Mouse (Mus musculus) spleen, adult 10 weeks (tissue): ENCODE data around the gene Npc1l1. TPM values are rescaled to one million over a fixed set of nuclear protein-coding genes. Genes with fewer than 3 reads are reported as not detected.

Experiments
- polyA plus RNA-seq: library from polyadenylated mRNA; stranded (reverse); fragments of 350-450 nt; fragmentation: Illumina TruSeq; extraction: RNeasy Lipid Tissue Mini Kit (QIAGEN cat#74804); gene quantifications from one replicate; pipeline ENCODE4 v1.2.3, GENCODE M21; 2015; ENCODE audit warnings: low replicate concordance; ENCODE audit not compliant: insufficient read depth

Gene Npc1l1
- polyA plus RNA-seq, result 0.08 TPM

GRCm38 (mm10) chr11:6230012-6230411 is at the start of gene Npc1l1:
Gene Npc1l1, minus strand, starts transcription at chr11:6230143.

GRCm38 (mm10) chr11:6274387-6275093 is 44.6 kb upstream of the Npc1l1 start, which contains the start of gene Tmed4:
Gene Tmed4, minus strand, starts transcription at chr11:6274870.

DNA sequence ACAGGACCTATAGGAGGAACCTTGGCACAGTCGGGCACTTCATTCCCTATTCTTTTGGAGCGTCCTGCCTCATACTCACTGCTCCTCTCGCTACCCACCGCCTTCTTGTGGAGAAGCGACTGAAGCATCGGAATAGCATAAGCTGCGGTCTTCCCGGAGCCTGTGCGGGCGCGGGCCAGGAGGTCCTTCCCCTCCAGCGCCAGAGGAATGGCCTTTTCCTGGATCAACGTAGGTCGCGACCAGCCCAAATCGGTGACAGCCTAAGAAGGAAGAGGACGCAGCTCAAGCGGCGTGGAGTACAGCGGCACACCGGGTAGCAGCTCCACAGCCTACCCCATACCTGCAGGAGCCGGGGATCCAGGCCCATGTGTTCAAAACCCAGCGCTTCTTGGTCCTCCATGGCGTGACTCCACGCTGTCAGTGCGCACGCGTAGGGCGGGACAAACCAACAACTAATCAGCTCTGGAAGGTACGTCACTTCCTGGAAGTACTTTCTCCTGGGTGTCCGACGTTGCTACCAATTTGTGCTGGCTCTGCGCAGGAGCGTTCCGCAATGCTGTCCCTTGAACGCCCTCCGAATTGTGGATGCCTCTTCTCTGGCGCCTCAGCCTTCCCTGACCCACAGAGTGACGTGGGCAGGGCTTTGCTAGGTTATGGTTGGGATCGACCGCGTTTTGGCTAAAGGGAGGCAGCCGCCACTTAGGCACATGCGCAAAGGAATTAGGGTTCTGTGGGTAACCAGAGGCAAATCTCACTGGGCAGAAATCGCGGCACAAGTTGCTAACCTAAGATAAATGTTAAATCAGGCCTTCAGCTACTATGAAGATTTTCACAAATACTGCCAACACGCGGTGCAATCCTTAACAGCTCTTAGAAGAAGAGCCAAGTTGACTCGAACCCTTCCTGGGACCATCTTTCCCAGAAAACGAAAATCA is 37.6 kb upstream of the Npc1l1 start, which contains the start of gene Ddx56:
Ddx56 (minus strand) TSS at position 453 of the 935 bp plus-strand sequence.

GRCm38 (mm10) chr11:6200087-6200569 is 29.8 kb downstream of the Npc1l1 start, which contains the start of gene Nudcd3:
Gene Nudcd3, minus strand, starts transcription at chr11:6200415.

DNA sequence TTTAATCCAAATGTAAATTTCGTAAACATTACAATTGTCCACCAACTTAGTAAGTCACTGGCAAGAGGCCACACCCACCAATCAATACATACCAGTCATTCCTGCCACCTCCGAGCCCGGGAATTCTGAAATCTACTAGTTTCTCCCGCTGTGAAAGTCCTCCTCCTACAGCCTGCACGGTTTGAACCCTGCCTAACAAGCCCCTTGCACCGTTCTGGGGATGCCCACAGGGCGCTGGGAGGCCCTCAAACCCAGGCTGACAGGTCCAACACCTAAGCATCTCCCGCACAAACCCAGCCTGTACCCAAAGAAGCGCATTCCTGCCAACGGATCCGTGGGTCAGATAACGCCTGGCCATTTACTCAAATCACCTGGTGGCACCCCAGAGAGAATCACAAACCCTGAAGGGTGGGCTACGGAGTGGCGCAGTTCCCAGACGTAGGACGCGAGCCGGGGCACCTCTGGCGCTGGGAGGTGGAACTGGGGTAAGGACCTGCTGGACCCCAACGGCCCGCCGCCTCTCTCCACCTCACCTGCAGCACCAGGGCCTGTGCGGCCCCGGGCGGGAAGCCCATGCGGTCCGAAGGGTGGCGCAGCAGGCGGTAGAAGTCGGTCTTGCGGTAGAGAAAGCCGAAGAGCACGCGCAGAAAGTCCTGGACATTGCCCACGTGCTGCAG is 30.4 kb downstream of the Npc1l1 start, which contains the start of gene A730071L15Rik:
A730071L15Rik (plus strand) TSS at position 620 of the 677 bp plus-strand sequence.

Other genes starting within 250 kb of the Npc1l1 start
- gene Camk2b, start 163.8 kb downstream of the Npc1l1 start, polyA plus RNA-seq, result 2.5 TPM
- 0.48 TPM for gene A730071L15Rik, start 30.1 kb downstream of the Npc1l1 start, polyA plus RNA-seq
- 53.1 TPM for gene Nudcd3, start 29.7 kb downstream of the Npc1l1 start, polyA plus RNA-seq
- gene Ddx56, start 37.6 kb upstream of the Npc1l1 start, polyA plus RNA-seq, result 30.7 TPM
- gene Tmed4, start 44.7 kb upstream of the Npc1l1 start, polyA plus RNA-seq, result 35.0 TPM
- gene Ogdh, start 61.5 kb upstream of the Npc1l1 start, polyA plus RNA-seq, result 80.6 TPM
- 28.3 TPM for gene Zmiz2, start 158.9 kb upstream of the Npc1l1 start, polyA plus RNA-seq
- 2,887 TPM for gene Ppia, start 185.3 kb upstream of the Npc1l1 start, polyA plus RNA-seq
- gene H2afv, start 214.3 kb upstream of the Npc1l1 start, polyA plus RNA-seq, result 49.2 TPM
- 98.1 TPM for gene Purb, start 245.8 kb upstream of the Npc1l1 start, polyA plus RNA-seq